Mouse (Mus musculus) mouse trophoblast stem cell (cell line): ENCODE measurements around the gene Nsg1.

Experiments used
- in situ Hi-C, 2 experiments: fragments of 300-500 bp; cut with MseI, MboI; formaldehyde crosslinking; loops; 2 replicates in 1 of 2; 3 replicates in 1 of 2; pipeline ENCODE4 v1.15.1; 2025

The Nsg1 gene

GRCm38 (mm10) chr5:38159634-38160413 lies at the start of gene Nsg1:
TSS of gene Nsg1 (minus strand) at chr5:38159907.
- in situ Hi-C loops, result no loop called here

GRCm38 (mm10) chr5:38208985-38209384 lies 49.3 kb upstream of the Nsg1 start:
- in situ Hi-C loops, result no loop called here

- in situ Hi-C loops, result no loop called here
These were observed 45.6 kb upstream of the Nsg1 start for GRCm38 (mm10) chr5:38205303-38205726.

GRCm38 (mm10) chr5:38199686-38200085 lies 40.0 kb upstream of the Nsg1 start:
- in situ Hi-C loops, result loop anchor here (5.0 to 10.0 kb wide), 2 partner anchors 95 to 107 kb away; no protein-coding TSS in a partner anchor

GRCm38 (mm10) chr5:38197482-38197823 lies 37.7 kb upstream of the Nsg1 start:
- in situ Hi-C loops, result loop anchor here (5.0 to 10.0 kb wide), 2 partner anchors 93 to 105 kb away; no protein-coding TSS in a partner anchor

GRCm38 (mm10) chr5:38196821-38197481 lies 37.2 kb upstream of the Nsg1 start:
- in situ Hi-C loops, result loop anchor here (5.0 to 10.0 kb wide), 2 partner anchors 92 to 105 kb away; no protein-coding TSS in a partner anchor

- in situ Hi-C loops, result loop anchor here (5.0 to 10.0 kb wide), 2 partner anchors 91 to 104 kb away; no protein-coding TSS in a partner anchor
These were observed 36.2 kb upstream of the Nsg1 start for GRCm38 (mm10) chr5:38195941-38196340.

GRCm38 (mm10) chr5:38194946-38195345 lies 35.2 kb upstream of the Nsg1 start:
- in situ Hi-C loops, result loop anchor here (5.0 to 10.0 kb wide), 2 partner anchors 90 to 103 kb away; no protein-coding TSS in a partner anchor

- in situ Hi-C loops, result loop anchor here in 1 of 2 experiments (10.0 kb wide), 1 partner anchor 86 kb away; no protein-coding TSS in a partner anchor
These were observed 31.2 kb upstream of the Nsg1 start for GRCm38 (mm10) chr5:38190907-38191306.

GRCm38 (mm10) chr5:38187006-38187405 lies 27.3 kb upstream of the Nsg1 start:
- in situ Hi-C loops, result no loop called here

GRCm38 (mm10) chr5:38184688-38185285 lies 25.1 kb upstream of the Nsg1 start:
- in situ Hi-C loops, result no loop called here

GRCm38 (mm10) chr5:38174256-38174912 lies 14.7 kb upstream of the Nsg1 start:
- in situ Hi-C loops, result no loop called here

GRCm38 (mm10) chr5:38173766-38174165 lies 14.1 kb upstream of the Nsg1 start:
- in situ Hi-C loops, result no loop called here

GRCm38 (mm10) chr5:38168497-38168896 lies 8.8 kb upstream of the Nsg1 start:
- in situ Hi-C loops, result no loop called here

- in situ Hi-C loops, result no loop called here
These were observed 617 bp downstream of the Nsg1 start for GRCm38 (mm10) chr5:38158947-38159633.

GRCm38 (mm10) chr5:38158501-38158946 lies 1.2 kb downstream of the Nsg1 start:
- in situ Hi-C loops, result no loop called here

- in situ Hi-C loops, result no loop called here
These were observed 2.2 kb downstream of the Nsg1 start for GRCm38 (mm10) chr5:38157481-38158020.

GRCm38 (mm10) chr5:38153636-38154035 lies 6.1 kb downstream of the Nsg1 start:
- in situ Hi-C loops, result no loop called here

- in situ Hi-C loops, result no loop called here
These were observed 7.3 kb downstream of the Nsg1 start for GRCm38 (mm10) chr5:38152201-38153108.

GRCm38 (mm10) chr5:38151264-38151663 lies 8.4 kb downstream of the Nsg1 start:
- in situ Hi-C loops, result no loop called here
